Mouse (Mus musculus) brain, embryonic 14.5 days (tissue): ENCODE results near the gene Babam1.

Experiments
- CTCF ChIP-seq: fragments of 200-500 bp; IDR thresholded peaks from 2 replicates; pipeline ENCODE4 v1.5.1; 2012; ENCODE audit warnings: inconsistent platforms, mild to moderate bottlenecking, moderate library complexity, borderline replicate concordance; ENCODE audit not compliant: insufficient read depth, insufficient read length; ENCODE audit errors: extremely low read depth
- POLR2A ChIP-seq: fragments of 200-500 bp; IDR thresholded peaks from 2 replicates; pipeline ENCODE4 v1.6.1; 2012; ENCODE audit warnings: mild to moderate bottlenecking, inconsistent platforms, borderline replicate concordance; ENCODE audit not compliant: poor library complexity, insufficient read depth, insufficient read length, severe bottlenecking; ENCODE audit errors: extremely low read depth

DNA sequence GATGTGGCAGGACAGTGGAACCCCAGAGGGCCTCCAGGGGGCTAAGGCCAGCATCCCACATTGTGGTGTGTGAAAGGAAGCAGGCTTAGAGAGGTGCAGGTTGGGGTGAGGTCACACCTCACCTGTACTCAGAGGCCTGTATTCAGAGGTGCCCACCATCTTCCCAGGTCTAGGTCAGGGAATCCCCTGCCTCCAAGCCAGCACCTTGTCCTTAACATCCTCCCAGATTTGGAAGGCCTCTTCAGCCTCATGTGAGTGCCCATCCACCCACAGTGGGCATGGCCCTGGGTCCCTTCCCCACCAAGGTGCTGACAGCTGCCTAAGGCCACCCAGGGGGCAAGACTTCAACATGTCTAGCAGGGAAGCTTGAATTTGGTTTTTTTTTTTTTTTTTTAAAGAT is 4.8 kb downstream of the Babam1 start:
- TF ChIP-seq CTCF = no peak
- no peak for TF ChIP-seq POLR2A
